Mouse (Mus musculus): Measurements from ENCODE around the gene Mtrex. TPM values are rescaled to one million over a fixed set of nuclear protein-coding genes. Genes with fewer than 3 reads are reported as not detected.

Gene Mtrex
- polyA plus RNA-seq, 1 experiment from 2014 or later = 29.5 TPM

DNA sequence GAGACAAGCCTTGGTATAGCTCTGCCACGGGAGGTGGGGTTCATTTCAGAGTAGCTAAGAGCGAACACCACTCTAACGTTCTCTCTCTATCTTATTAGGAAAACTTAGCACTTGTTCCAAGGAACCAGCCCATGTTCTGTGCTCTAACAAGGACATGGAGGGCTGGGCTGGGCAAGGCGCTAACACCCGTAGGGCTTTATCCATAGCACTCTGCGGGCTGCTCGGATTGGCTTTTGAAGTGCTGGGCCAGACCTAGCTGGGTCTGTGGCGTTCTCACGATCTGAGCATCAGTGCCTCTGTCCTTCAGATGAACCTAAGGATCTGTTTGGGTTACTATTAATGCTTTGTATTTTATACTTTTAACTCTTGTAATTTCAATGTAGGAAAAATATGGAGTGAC, 66.3 kb downstream of the Mtrex start:
- peaks cover 48% of the 10 kb centered on the region for H3K36me3 ChIP-seq (ENCODE audit: control insufficient read depth, insufficient read depth)
- no peaks in the 10 kb centered on the region for H3K9me3 ChIP-seq (replicated peaks; ENCODE audit: control insufficient read depth, low read length)
- no peak for ATAC-seq (ENCODE audit: low read depth)
- H3K4me2 ChIP-seq (ENCODE audit: low read depth, low read length) = no peak overlapping the region
- H3K27me3 ChIP-seq (ENCODE audit: control insufficient read depth, insufficient read depth, low read depth, low read length) = no peaks in the 10 kb centered on the region
- no peak overlapping the region for H3K27ac ChIP-seq (ENCODE audit: low read length)
- no peak overlapping the region for H3K9ac ChIP-seq (ENCODE audit: low read depth, low read length)
- peaks cover 5% of the 10 kb centered on the region for H3K4me1 ChIP-seq (ENCODE audit: control insufficient read depth, low read depth, low read length)
- 85% methylated on average over 9 of the region's 9 CpGs for WGBS (ENCODE audit: insufficient replicate concordance)
- no peak overlapping the region for H3K4me3 ChIP-seq (ENCODE audit: low read depth, low read length)

DNA sequence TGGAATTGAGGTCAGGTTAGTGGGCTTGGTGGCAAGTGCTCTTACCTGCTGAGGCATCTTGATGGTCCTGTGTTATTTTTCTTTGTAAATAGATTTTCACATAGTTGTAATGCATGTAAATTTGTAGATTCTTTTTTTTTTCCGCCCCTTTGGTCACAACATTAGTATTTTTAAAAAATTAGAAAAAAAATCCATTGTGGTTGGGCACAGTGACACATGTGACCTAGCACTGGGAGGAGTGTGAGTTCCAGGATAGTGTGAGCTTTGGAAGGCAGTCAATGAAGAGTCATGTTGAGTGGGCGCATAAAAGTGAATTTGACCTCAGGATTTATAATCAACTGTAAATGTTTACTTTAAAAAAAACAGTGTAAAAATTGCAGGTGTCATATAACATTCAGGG, 66.8 kb downstream of the Mtrex start:
- ATAC-seq (ENCODE audit: low read depth) = no peak
- H3K27ac ChIP-seq (ENCODE audit: low read length) = no peak overlapping the region
- WGBS (ENCODE audit: insufficient replicate concordance) = 87% methylated on average over 2 of the region's 2 CpGs
- H3K9me3 ChIP-seq (replicated peaks; ENCODE audit: control insufficient read depth, low read length) = no peaks in the 10 kb centered on the region
- H3K9ac ChIP-seq (ENCODE audit: low read depth, low read length) = no peak overlapping the region
- peaks cover 5% of the 10 kb centered on the region for H3K4me1 ChIP-seq (ENCODE audit: control insufficient read depth, low read depth, low read length)
- H3K36me3 ChIP-seq (ENCODE audit: control insufficient read depth, insufficient read depth) = peaks cover 42% of the 10 kb centered on the region
- H3K4me2 ChIP-seq (ENCODE audit: low read depth, low read length) = no peak overlapping the region
- H3K4me3 ChIP-seq (ENCODE audit: low read depth, low read length) = no peak overlapping the region
- no peaks in the 10 kb centered on the region for H3K27me3 ChIP-seq (ENCODE audit: control insufficient read depth, insufficient read depth, low read depth, low read length)

DNA sequence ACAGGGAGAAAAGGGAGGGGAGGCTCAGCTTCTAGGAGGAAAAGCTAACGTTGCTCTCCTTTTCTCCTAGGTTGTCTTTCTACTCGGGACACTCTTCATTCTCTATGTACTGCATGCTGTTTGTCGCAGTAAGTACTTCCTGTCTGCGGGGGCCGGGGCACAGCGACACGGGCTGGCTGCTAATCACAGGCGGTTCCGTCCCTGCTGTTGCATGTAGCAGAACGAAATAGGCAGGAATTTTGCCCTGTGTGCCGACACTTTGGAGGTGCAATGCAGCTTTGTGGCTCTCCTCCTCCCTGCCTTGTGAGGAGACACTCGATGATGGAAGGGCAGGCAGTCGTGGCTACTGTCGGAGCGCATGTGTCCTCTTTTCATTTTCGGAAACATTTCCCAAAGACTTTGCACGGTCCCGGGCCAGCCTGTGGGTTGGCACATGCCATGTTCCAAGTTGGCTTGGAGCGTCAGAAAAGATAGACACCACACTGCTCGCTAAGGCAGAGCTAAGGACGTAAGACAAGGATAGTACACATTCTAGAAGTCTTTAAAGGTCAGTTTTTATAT, 67.5 kb downstream of the Mtrex start:
- Histone ChIP-seq H3K4me1 (ENCODE audit: control insufficient read depth, low read depth, low read length) (peaks cover 5% of the 10 kb centered on the region), H3K27ac (ENCODE audit: low read length) (no peak overlapping the region), H3K9ac (ENCODE audit: low read depth, low read length) (no peak overlapping the region), H3K4me2 (ENCODE audit: low read depth, low read length) (no peak overlapping the region), H3K27me3 (ENCODE audit: control insufficient read depth, insufficient read depth, low read depth, low read length) (no peaks in the 10 kb centered on the region), H3K4me3 (ENCODE audit: low read depth, low read length) (no peak overlapping the region), H3K9me3 (replicated peaks; ENCODE audit: control insufficient read depth, low read length) (no peaks in the 10 kb centered on the region), H3K36me3 (ENCODE audit: control insufficient read depth, insufficient read depth) (peaks cover 38% of the 10 kb centered on the region)
- WGBS (ENCODE audit: insufficient replicate concordance) = 82% methylated on average over 21 of the region's 21 CpGs
- no peak for ATAC-seq (ENCODE audit: low read depth)

DNA sequence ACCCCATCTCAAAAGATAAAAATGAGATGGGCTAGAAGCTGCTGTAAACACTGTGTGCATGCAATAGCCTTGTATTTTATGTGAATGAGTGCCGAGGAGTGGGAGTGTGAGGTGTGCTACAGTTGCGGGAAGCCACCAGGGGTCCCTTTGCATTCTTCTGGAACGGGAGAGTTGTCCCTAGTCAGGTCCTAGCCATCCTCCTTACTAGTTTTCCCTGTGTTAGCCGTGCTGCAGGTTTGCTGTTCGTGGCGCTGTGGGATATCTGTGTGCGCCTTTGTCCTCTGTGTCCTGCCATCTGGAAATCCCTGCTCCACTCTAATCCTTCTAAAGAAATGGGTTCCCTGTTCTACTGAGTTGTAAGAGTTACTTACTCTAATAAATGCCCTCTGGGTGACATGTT, 69.3 kb downstream of the Mtrex start:
- Histone ChIP-seq H3K9ac (ENCODE audit: low read depth, low read length) (no peak overlapping the region), H3K4me2 (ENCODE audit: low read depth, low read length) (no peak overlapping the region), H3K4me3 (ENCODE audit: low read depth, low read length) (no peak overlapping the region), H3K4me1 (ENCODE audit: control insufficient read depth, low read depth, low read length) (peaks cover 5% of the 10 kb centered on the region), H3K27ac (ENCODE audit: low read length) (no peak overlapping the region), H3K9me3 (replicated peaks; ENCODE audit: control insufficient read depth, low read length) (no peaks in the 10 kb centered on the region), H3K36me3 (ENCODE audit: control insufficient read depth, insufficient read depth) (peaks cover 33% of the 10 kb centered on the region), H3K27me3 (ENCODE audit: control insufficient read depth, insufficient read depth, low read depth, low read length) (no peaks in the 10 kb centered on the region)
- WGBS (ENCODE audit: insufficient replicate concordance) = 85% methylated on average over 7 of the region's 7 CpGs
- no peak for ATAC-seq (ENCODE audit: low read depth)

DNA sequence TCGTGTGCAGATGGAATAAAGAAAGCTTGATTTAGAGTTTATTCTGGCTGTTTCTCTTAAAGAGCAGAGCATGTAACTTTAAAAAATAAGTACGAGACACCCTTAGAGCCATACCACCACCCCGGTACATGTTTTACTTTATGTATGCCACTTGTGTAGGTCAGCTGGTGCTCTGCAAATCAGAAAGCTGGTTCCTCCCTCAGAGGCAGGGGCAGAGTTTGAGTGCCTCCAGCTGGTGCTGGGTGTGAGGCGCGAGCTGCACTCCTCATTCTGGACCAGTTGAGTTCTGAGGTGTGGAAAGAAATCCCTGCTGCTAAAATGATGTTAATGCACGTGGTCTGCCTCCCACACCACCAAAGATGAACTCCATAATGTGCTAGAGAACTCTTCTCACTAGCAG, 72.8 kb downstream of the Mtrex start:
- no peak for ATAC-seq (ENCODE audit: low read depth)
- H3K4me1 ChIP-seq (ENCODE audit: control insufficient read depth, low read depth, low read length) = no peaks in the 10 kb centered on the region

DNA sequence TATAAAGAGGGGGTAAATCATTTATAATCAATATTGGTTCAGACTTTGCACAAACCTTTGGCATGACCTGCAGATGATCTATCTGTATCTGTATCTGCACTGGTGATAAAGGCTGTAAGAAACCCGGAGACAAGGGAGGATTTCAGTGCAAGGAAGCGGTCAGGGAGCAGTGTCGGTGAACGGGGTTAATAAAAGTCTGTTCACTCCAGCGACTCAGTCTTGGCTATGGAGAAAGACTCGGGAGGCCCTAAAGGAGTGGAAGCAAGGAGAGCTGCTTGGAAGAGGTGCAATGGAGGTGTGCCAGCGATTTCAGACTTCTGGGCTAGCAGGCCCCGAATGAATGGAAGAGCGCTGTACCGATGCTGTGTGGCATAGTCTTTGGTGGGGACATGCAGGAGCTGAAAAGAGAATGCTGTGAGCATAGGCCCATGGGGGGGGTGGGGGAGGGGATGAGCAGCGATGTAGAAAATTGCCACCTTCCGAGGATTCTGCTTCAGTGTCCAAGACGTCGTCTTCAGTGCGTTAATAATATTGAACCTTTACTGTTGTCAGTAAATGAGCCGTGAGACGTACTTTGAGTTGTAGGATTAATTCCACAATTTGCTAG, 73.4 kb downstream of the Mtrex start:
- ATAC-seq (ENCODE audit: low read depth) = no peak
- no peak overlapping the region for H3K9ac ChIP-seq (ENCODE audit: low read depth, low read length)
- H3K9me3 ChIP-seq (replicated peaks; ENCODE audit: control insufficient read depth, low read length) = no peaks in the 10 kb centered on the region
- no peaks in the 10 kb centered on the region for H3K4me1 ChIP-seq (ENCODE audit: control insufficient read depth, low read depth, low read length)
- peaks cover 9% of the 10 kb centered on the region for H3K36me3 ChIP-seq (ENCODE audit: control insufficient read depth, insufficient read depth)
- WGBS (ENCODE audit: insufficient replicate concordance) = 82% methylated on average over 17 of the region's 17 CpGs
- no peak overlapping the region for H3K27ac ChIP-seq (ENCODE audit: low read length)
- H3K4me2 ChIP-seq (ENCODE audit: low read depth, low read length) = no peak overlapping the region
- no peak overlapping the region for H3K4me3 ChIP-seq (ENCODE audit: low read depth, low read length)
- no peaks in the 10 kb centered on the region for H3K27me3 ChIP-seq (ENCODE audit: control insufficient read depth, insufficient read depth, low read depth, low read length)

More for the DNA sequence above, 72.8 kb downstream of the Mtrex start:
- Histone ChIP-seq H3K9me3 (replicated peaks; ENCODE audit: control insufficient read depth, low read length) (no peaks in the 10 kb centered on the region), H3K4me2 (ENCODE audit: low read depth, low read length) (no peak overlapping the region), H3K4me3 (ENCODE audit: low read depth, low read length) (no peak overlapping the region), H3K27me3 (ENCODE audit: control insufficient read depth, insufficient read depth, low read depth, low read length) (no peaks in the 10 kb centered on the region), H3K9ac (ENCODE audit: low read depth, low read length) (no peak overlapping the region), H3K27ac (ENCODE audit: low read length) (no peak overlapping the region), H3K36me3 (ENCODE audit: control insufficient read depth, insufficient read depth) (peaks cover 14% of the 10 kb centered on the region)
- 73% methylated on average over 6 of the region's 6 CpGs for WGBS (ENCODE audit: insufficient replicate concordance)

DNA sequence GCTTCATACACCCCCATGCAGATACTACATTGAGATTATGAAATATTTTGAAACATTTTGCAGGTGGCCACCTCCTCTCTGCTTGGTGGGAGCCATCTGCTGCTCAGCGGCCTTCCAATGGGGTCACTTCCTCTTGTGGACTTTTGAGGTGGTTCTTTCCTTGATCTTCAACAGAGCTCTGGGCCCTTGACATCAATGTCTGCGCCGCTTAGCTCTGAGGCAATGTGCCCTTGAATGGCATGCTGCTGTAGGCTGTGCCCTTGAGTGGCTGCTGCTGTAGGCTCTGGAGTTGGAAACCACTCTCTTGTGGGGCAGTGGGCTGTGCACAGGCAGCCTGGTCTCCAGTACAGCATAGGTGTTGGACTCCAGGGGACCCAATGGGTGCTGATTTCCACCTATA, 81.3 kb downstream of the Mtrex start:
- Histone ChIP-seq H3K9me3 (replicated peaks; ENCODE audit: control insufficient read depth, low read length) (no peaks in the 10 kb centered on the region), H3K4me2 (ENCODE audit: low read depth, low read length) (no peak overlapping the region), H3K36me3 (ENCODE audit: control insufficient read depth, insufficient read depth) (peaks cover 14% of the 10 kb centered on the region), H3K27ac (ENCODE audit: low read length) (no peak overlapping the region), H3K4me3 (ENCODE audit: low read depth, low read length) (no peak overlapping the region), H3K9ac (ENCODE audit: low read depth, low read length) (no peak overlapping the region), H3K4me1 (ENCODE audit: control insufficient read depth, low read depth, low read length) (no peaks in the 10 kb centered on the region), H3K27me3 (ENCODE audit: control insufficient read depth, insufficient read depth, low read depth, low read length) (no peaks in the 10 kb centered on the region)
- 88% methylated on average over 3 of the region's 3 CpGs for WGBS (ENCODE audit: insufficient replicate concordance)
- no peak for ATAC-seq (ENCODE audit: low read depth)

DNA sequence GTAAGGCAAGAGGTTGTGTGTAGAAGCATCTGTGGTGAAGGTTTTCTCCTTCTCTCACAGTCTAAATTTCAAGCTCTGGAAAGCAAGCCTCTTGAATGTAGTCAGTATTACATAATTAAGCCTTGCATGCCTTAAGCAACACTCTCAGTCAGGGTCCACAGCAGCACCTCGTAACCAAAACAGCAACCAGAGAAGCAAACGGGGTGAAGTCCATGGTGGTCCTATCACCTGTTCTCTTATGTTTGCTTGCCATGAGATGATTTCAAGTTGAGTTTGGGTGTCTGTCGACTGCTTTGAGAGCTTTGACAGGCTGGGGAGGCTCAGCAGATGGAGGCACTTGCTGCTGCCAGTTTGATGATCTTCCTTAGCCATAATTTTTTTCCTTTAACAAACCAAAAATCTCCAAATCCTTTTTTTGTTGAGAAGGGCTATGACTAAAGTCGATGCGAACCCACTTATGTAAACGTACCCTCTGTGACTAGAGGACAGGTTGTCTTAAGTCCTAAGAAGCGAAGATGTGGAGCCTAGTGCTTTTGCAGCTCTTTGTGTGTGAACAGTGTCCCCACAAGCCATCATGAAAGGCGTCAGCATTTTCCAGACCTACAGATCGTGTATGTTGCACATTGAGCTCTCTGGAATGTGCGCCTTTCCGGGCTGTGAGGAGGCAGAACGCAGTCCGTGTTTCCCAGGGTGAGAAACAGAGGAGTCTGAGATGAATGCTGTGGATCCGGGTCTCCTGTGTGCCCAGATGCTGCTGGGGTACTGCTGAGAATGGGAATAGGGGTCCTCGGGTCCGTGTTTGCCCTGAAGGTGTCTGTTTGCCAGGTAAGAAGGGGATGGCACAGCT, 86.7 kb downstream of the Mtrex start:
- ATAC-seq (ENCODE audit: low read depth) = no peak
- Histone ChIP-seq H3K4me3 (ENCODE audit: low read depth, low read length) (no peak overlapping the region), H3K27ac (ENCODE audit: low read length) (no peak overlapping the region), H3K36me3 (ENCODE audit: control insufficient read depth, insufficient read depth) (peaks cover 9% of the 10 kb centered on the region), H3K4me2 (ENCODE audit: low read depth, low read length) (no peak overlapping the region), H3K9ac (ENCODE audit: low read depth, low read length) (no peak overlapping the region), H3K4me1 (ENCODE audit: control insufficient read depth, low read depth, low read length) (peaks cover 31% of the 10 kb centered on the region), H3K27me3 (ENCODE audit: control insufficient read depth, insufficient read depth, low read depth, low read length) (no peaks in the 10 kb centered on the region), H3K9me3 (replicated peaks; ENCODE audit: control insufficient read depth, low read length) (no peaks in the 10 kb centered on the region)
- WGBS (ENCODE audit: insufficient replicate concordance) = 88% methylated on average over 16 of the region's 16 CpGs

Measured in liver, embryonic 16.5 days (tissue).